Mouse (Mus musculus): ENCODE measurements around the gene Lyzl6.
A peak's percentile ranks its signal among the peaks of the same experiment; 100 is the strongest.

The Lyzl6 gene

GRCm38 (mm10) chr11:103638790-103639189 lies at the start of gene Lyzl6:
TSS of gene Lyzl6 (minus strand) at chr11:103638890.
- DNase-seq (ENCODE audit: low spot score) = no peak

GRCm38 (mm10) chr11:103686706-103687105 lies 48.0 kb upstream of the Lyzl6 start:
- DNase-seq (ENCODE audit: low spot score) = no peak

- no peak for DNase-seq (ENCODE audit: low spot score)
These were observed 46.6 kb upstream of the Lyzl6 start for GRCm38 (mm10) chr11:103685261-103685736.

GRCm38 (mm10) chr11:103683667-103684334 lies 45.1 kb upstream of the Lyzl6 start:
- DNase-seq (ENCODE audit: low spot score) = no peak

GRCm38 (mm10) chr11:103677042-103677441 lies 38.4 kb upstream of the Lyzl6 start:
- peak; percentile 78 for DNase-seq (ENCODE audit: low spot score)

GRCm38 (mm10) chr11:103675556-103675955 lies 36.9 kb upstream of the Lyzl6 start:
- DNase-seq (ENCODE audit: low spot score) = peak; percentile 84

- DNase-seq (ENCODE audit: low spot score) = peak; percentile 10
These were observed 28.3 kb upstream of the Lyzl6 start for GRCm38 (mm10) chr11:103666907-103667426.

GRCm38 (mm10) chr11:103666181-103666906 lies 27.7 kb upstream of the Lyzl6 start:
- peak; percentile 69 for DNase-seq (ENCODE audit: low spot score)

GRCm38 (mm10) chr11:103665695-103666094 lies 27.0 kb upstream of the Lyzl6 start:
- no peak for DNase-seq (ENCODE audit: low spot score)

GRCm38 (mm10) chr11:103663119-103663518 lies 24.4 kb upstream of the Lyzl6 start:
- no peak for DNase-seq (ENCODE audit: low spot score)

- no peak for DNase-seq (ENCODE audit: low spot score)
These were observed 23.9 kb upstream of the Lyzl6 start for GRCm38 (mm10) chr11:103662546-103662945.

GRCm38 (mm10) chr11:103661863-103662262 lies 23.2 kb upstream of the Lyzl6 start:
- DNase-seq (ENCODE audit: low spot score) = no peak

GRCm38 (mm10) chr11:103658189-103658588 lies 19.5 kb upstream of the Lyzl6 start:
- no peak for DNase-seq (ENCODE audit: low spot score)

GRCm38 (mm10) chr11:103656520-103656919 lies 17.8 kb upstream of the Lyzl6 start:
- peak; percentile 77 for DNase-seq (ENCODE audit: low spot score)

GRCm38 (mm10) chr11:103653359-103653965 lies 14.8 kb upstream of the Lyzl6 start:
- DNase-seq (ENCODE audit: low spot score) = no peak

GRCm38 (mm10) chr11:103651426-103651825 lies 12.7 kb upstream of the Lyzl6 start:
- DNase-seq (ENCODE audit: low spot score) = no peak

GRCm38 (mm10) chr11:103649983-103650493 lies 11.3 kb upstream of the Lyzl6 start:
- peak; percentile 17 for DNase-seq (ENCODE audit: low spot score)

- DNase-seq (ENCODE audit: low spot score) = peak; percentile 13
These were observed 10.8 kb upstream of the Lyzl6 start, which contains the start of gene Rprml for GRCm38 (mm10) chr11:103649301-103649982. TSS of gene Rprml (plus strand) at chr11:103649570.

GRCm38 (mm10) chr11:103648656-103649055 lies 10.0 kb upstream of the Lyzl6 start:
- DNase-seq (ENCODE audit: low spot score) = no peak

- DNase-seq (ENCODE audit: low spot score) = no peak
These were observed 9.4 kb upstream of the Lyzl6 start for GRCm38 (mm10) chr11:103647921-103648620.

GRCm38 (mm10) chr11:103646301-103646700 lies 7.6 kb upstream of the Lyzl6 start:
- DNase-seq (ENCODE audit: low spot score) = no peak

All from retina, embryonic 14.5 days (tissue).